Mouse (Mus musculus): ENCODE data around the gene Tmeff1. TPM values are rescaled to one million over a fixed set of nuclear protein-coding genes. Genes with fewer than 3 reads are reported as not detected.
A peak's percentile ranks its signal among the peaks of the same experiment; 100 is the strongest.

Gene Tmeff1
- polyA plus RNA-seq, 1 experiment from 2014 or later, result 16.7 TPM

DNA sequence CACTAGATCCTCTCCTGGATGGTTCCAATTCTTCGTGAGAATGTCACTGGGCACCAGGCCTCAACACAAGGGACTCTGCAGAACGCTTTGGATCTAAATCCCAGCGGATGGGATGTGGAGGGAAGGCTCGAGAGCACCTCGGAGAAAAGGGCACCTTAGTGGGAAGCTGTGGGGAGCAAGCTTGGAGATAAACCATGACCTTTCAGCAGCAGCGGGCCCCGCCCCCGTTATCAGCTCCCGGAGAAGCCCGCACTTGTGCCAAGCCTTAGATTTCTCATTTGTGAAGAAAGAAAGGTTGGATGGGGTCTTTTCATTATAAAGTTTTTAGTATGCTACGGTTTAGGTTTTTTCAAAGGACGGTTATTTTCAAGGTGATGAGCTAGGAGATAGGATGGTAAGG, 39.0 kb upstream of the Tmeff1 start:
- TF ChIP-seq CTCF (IDR thresholded peaks at IDR 0.05; ENCODE audit: low read depth) (no peak), EP300 (optimal IDR thresholded peaks at IDR 0.05) (no peak)
- Histone ChIP-seq H3K4me1 (replicated peaks; ENCODE audit: control insufficient read depth, insufficient read depth) (no peaks in the 10 kb centered on the region; the same call in none of the 2 replicates), H3K4me2 (replicated peaks; ENCODE audit: low read depth) (no peak overlapping the region), H3K4me3 (ENCODE audit: low read depth, low read length) (no peak overlapping the region), H3K9me3 (ENCODE audit: control insufficient read depth, low read length) (no peaks in the 10 kb centered on the region), H3K27ac (replicated peaks) (no peak overlapping the region), H3K9ac (ENCODE audit: low read length) (no peak overlapping the region), H3K36me3 (ENCODE audit: control insufficient read depth, insufficient read depth, low read length) (no peaks in the 10 kb centered on the region), H3K27me3 (ENCODE audit: control insufficient read depth, insufficient read depth, low read length) (no peaks in the 10 kb centered on the region)
- 49% methylated on average over 12 of the region's 12 CpGs for WGBS
- no peak for ATAC-seq (ENCODE audit: low FRiP score, low TSS enrichment)
- DNase-seq (ENCODE audit: low spot score), result no peak

DNA sequence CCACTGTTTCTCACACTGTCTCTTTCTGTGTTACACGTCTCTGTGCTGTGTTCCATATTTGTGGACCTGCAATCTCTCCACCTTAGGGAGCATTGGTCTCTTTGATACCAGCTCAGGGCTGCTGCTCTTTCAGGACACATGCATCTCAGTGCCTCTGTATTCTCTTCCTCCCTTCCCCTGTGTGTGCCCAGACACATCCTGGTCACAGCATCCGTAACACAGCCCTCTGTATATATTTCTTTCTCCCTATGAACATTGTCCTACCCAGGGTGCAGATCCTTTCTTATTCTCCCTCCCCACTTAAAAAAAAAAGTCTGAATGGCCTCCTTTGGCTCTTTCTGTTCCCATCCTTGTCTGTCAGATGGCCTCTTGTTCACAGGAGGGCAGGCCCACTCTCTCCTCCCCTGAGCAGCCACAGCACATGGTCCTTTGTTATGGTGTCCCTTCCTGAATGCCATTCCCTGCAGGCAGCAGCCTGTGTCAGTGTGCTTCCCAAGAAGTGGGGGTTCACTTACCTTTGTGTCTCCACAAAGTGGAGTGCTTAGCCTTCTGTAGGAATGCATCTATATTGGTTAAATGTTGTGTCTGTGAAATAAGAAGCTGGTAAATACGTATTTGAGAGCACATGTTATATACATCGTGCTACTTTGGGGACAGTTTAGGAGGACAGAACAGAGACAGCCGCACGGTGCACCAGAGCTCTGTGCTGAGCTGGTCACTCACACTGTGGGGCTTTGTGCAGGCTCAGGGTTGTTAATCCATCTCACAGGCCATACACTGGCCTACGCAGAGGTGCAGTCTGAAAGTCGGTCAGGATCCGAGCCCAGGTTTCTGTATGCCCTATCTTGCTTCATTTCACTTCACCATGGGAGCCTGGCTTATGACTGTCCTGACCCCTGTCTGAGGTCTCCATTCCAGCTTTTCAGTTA, 38.1 kb upstream of the Tmeff1 start:
- ATAC-seq (ENCODE audit: low FRiP score, low TSS enrichment), result 0 out of 2 replicates have a peak, but pooled peaks have one; percentile 33
- no peak for TF ChIP-seq EP300 (optimal IDR thresholded peaks at IDR 0.05)
- TF ChIP-seq CTCF (IDR thresholded peaks at IDR 0.05; ENCODE audit: low read depth), result no peak
- 78% methylated on average over 9 of the region's 9 CpGs for WGBS

DNA sequence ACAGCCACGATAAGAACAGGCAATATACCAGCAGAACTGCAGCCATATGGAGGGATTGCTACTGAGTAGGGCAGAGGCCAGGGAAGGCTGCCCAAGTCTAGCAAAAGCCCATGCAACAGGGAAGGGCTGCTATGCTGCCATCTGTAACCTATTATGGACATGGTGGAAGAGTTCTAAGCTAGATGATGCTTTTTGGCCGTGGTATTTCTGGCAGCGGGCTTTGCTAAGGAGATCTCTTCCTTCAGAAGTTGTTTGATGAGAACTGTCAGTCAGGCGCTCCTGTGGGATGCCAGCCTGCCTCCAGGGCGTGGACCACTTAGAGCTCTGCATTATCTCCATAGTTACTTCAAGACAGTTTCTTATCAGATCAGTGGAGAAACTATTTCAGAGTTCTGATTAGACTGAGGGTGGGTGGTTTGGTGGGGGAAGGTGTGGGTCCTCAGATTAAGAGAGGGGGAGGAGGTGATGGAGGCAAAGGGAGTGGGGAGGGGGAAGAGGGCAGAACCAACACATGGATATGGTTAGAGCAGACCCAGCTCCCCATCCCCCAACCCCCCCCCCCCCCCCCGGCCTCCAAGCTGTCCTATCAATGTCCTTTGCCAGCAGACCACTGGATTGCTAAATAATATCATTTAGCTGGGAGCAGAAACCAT, 36.5 kb upstream of the Tmeff1 start:
- Histone ChIP-seq H3K4me1 (replicated peaks; ENCODE audit: control insufficient read depth, insufficient read depth) (no peaks in the 10 kb centered on the region), H3K9ac (ENCODE audit: low read length) (no peak overlapping the region), H3K9me3 (ENCODE audit: control insufficient read depth, low read length) (no peaks in the 10 kb centered on the region), H3K4me2 (replicated peaks; ENCODE audit: low read depth) (no peak overlapping the region), H3K27me3 (ENCODE audit: control insufficient read depth, insufficient read depth, low read length) (no peaks in the 10 kb centered on the region), H3K27ac (replicated peaks) (no peak overlapping the region), H3K4me3 (ENCODE audit: low read depth, low read length) (no peak overlapping the region), H3K36me3 (ENCODE audit: control insufficient read depth, insufficient read depth, low read length) (peaks cover 5% of the 10 kb centered on the region)
- no peak for DNase-seq (ENCODE audit: low spot score)
- 47% methylated on average over 6 of the region's 6 CpGs for WGBS
- TF ChIP-seq CTCF (IDR thresholded peaks at IDR 0.05; ENCODE audit: low read depth), result no peak
- no peak for TF ChIP-seq EP300 (optimal IDR thresholded peaks at IDR 0.05)
- no peak for ATAC-seq (ENCODE audit: low FRiP score, low TSS enrichment)

More for the DNA sequence above, 38.1 kb upstream of the Tmeff1 start:
- no peak overlapping the region for H3K9ac ChIP-seq (ENCODE audit: low read length)
- H3K9me3 ChIP-seq (ENCODE audit: control insufficient read depth, low read length), result no peaks in the 10 kb centered on the region
- no peaks in the 10 kb centered on the region; the same call in 1 of the 2 replicates for H3K4me1 ChIP-seq (replicated peaks; ENCODE audit: control insufficient read depth, insufficient read depth)
- no peak overlapping the region for H3K4me2 ChIP-seq (replicated peaks; ENCODE audit: low read depth)
- H3K27ac ChIP-seq (replicated peaks), result no peak overlapping the region
- no peak overlapping the region for H3K4me3 ChIP-seq (ENCODE audit: low read depth, low read length)
- H3K36me3 ChIP-seq (ENCODE audit: control insufficient read depth, insufficient read depth, low read length), result no peaks in the 10 kb centered on the region
- no peaks in the 10 kb centered on the region for H3K27me3 ChIP-seq (ENCODE audit: control insufficient read depth, insufficient read depth, low read length)
- no peak for DNase-seq (ENCODE audit: low spot score)

GRCm38 (mm10) chr4:48549661-48550060, 35.3 kb upstream of the Tmeff1 start:
- H3K4me1 ChIP-seq (replicated peaks; ENCODE audit: control insufficient read depth, insufficient read depth), result no peaks in the 10 kb centered on the region
- H3K4me3 ChIP-seq (ENCODE audit: low read depth, low read length), result no peak overlapping the region
- 46% methylated on average over 5 of the region's 5 CpGs for WGBS
- H3K4me2 ChIP-seq (replicated peaks; ENCODE audit: low read depth), result no peak overlapping the region
- H3K27ac ChIP-seq (replicated peaks), result no peak overlapping the region
- peaks cover 5% of the 10 kb centered on the region for H3K36me3 ChIP-seq (ENCODE audit: control insufficient read depth, insufficient read depth, low read length)
- H3K27me3 ChIP-seq (ENCODE audit: control insufficient read depth, insufficient read depth, low read length), result no peaks in the 10 kb centered on the region
- no peak overlapping the region for H3K9ac ChIP-seq (ENCODE audit: low read length)
- no peak for TF ChIP-seq CTCF (IDR thresholded peaks at IDR 0.05; ENCODE audit: low read depth)
- no peak for TF ChIP-seq EP300 (optimal IDR thresholded peaks at IDR 0.05)
- ATAC-seq (ENCODE audit: low FRiP score, low TSS enrichment) (no peak), DNase-seq (ENCODE audit: low spot score) (no peak)
- no peaks in the 10 kb centered on the region for H3K9me3 ChIP-seq (ENCODE audit: control insufficient read depth, low read length)

GRCm38 (mm10) chr4:48552486-48553064, 32.4 kb upstream of the Tmeff1 start:
- Histone ChIP-seq H3K4me3 (ENCODE audit: low read depth, low read length) (no peak overlapping the region), H3K4me1 (replicated peaks; ENCODE audit: control insufficient read depth, insufficient read depth) (no peaks in the 10 kb centered on the region), H3K27me3 (ENCODE audit: control insufficient read depth, insufficient read depth, low read length) (no peaks in the 10 kb centered on the region), H3K9ac (ENCODE audit: low read length) (no peak overlapping the region), H3K4me2 (replicated peaks; ENCODE audit: low read depth) (no peak overlapping the region), H3K9me3 (ENCODE audit: control insufficient read depth, low read length) (no peaks in the 10 kb centered on the region), H3K27ac (replicated peaks) (no peak overlapping the region), H3K36me3 (ENCODE audit: control insufficient read depth, insufficient read depth, low read length) (peaks cover 5% of the 10 kb centered on the region)
- no peak for DNase-seq (ENCODE audit: low spot score)
- WGBS, result 93% methylated on average over 26 of the region's 27 CpGs
- no peak for ATAC-seq (ENCODE audit: low FRiP score, low TSS enrichment)
- TF ChIP-seq EP300 (optimal IDR thresholded peaks at IDR 0.05) (no peak), CTCF (IDR thresholded peaks at IDR 0.05; ENCODE audit: low read depth) (no peak)

Measured in stomach, postnatal 0 days (tissue).